Mouse (Mus musculus) megakaryocyte-erythroid progenitor cell, adult 5-6 weeks (primary cell): ENCODE data around the gene Gm15557. TPM values are rescaled to one million over a fixed set of nuclear protein-coding genes. Genes with fewer than 3 reads are reported as not detected.
"Not testable (repeated sequence)": the region's sequence is repeated elsewhere in the genome, so short reads cannot be mapped to it uniquely, and the experiment has no call there.

ENCODE experiments used
- ATAC-seq: replicated peaks from 2 replicates; pipeline ENCODE4 v1.8.0; 2016; ENCODE audit warnings: mild to moderate bottlenecking, inconsistent platforms; ENCODE audit not compliant: severe bottlenecking, poor library complexity, low FRiP score, low TSS enrichment
- total RNA-seq, 2 experiments: library from RNA; stranded (forward) in 1 of 2; stranded (reverse) in 1 of 2; fragments of 200-1000, 215-1000 nt in 1 of 2; fragments of >200 nt in 1 of 2; fragmentation: Nextera tagmentation in 1 of 2; gene quantifications; 2 replicates each; pipeline ENCODE4 v1.2.3; 2014 to 2017

The Gm15557 gene
- total RNA-seq (2014; fragmentation: Nextera tagmentation) (not detected in 2 replicates), total RNA-seq (2017) (not detected in 2 replicates)

GRCm38 (mm10) chr2:155940681-155941080 lies at the start of gene Gm15557:
Gene Gm15557 (plus strand): TSS chr2:155940728.
- ATAC-seq = no peak

- ATAC-seq = no peak
Measured at GRCm38 (mm10) chr2:155894307-155895045, 46.1 kb upstream of the Gm15557 start.

- ATAC-seq = no peak
Measured at GRCm38 (mm10) chr2:155895046-155895735, 45.3 kb upstream of the Gm15557 start.

- ATAC-seq = peak; percentile 67
Measured at GRCm38 (mm10) chr2:155902989-155903631, 37.4 kb upstream of the Gm15557 start.

GRCm38 (mm10) chr2:155903632-155904008 lies 36.9 kb upstream of the Gm15557 start:
- ATAC-seq = no peak

GRCm38 (mm10) chr2:155914684-155915083 lies 25.8 kb upstream of the Gm15557 start:
- ATAC-seq = no peak

GRCm38 (mm10) chr2:155923143-155923542 lies 17.4 kb upstream of the Gm15557 start:
- no peak for ATAC-seq

GRCm38 (mm10) chr2:155925213-155925612 lies 15.3 kb upstream of the Gm15557 start:
- not testable (repeated sequence) for ATAC-seq

- ATAC-seq = no peak
Measured at GRCm38 (mm10) chr2:155928711-155929345, 11.7 kb upstream of the Gm15557 start.

GRCm38 (mm10) chr2:155929531-155930442 lies 10.7 kb upstream of the Gm15557 start, which contains the start of gene Uqcc1:
Gene Uqcc1 (minus strand): TSS chr2:155930310.
- ATAC-seq = peak; percentile 99

- ATAC-seq = no peak
Measured at GRCm38 (mm10) chr2:155939897-155940529, 515 bp upstream of the Gm15557 start.

- no peak for ATAC-seq
Measured at GRCm38 (mm10) chr2:155941697-155942442, 1.3 kb downstream of the Gm15557 start.

- ATAC-seq = no peak
Measured at GRCm38 (mm10) chr2:155943463-155943862, 2.9 kb downstream of the Gm15557 start.

- ATAC-seq = no peak
Measured at GRCm38 (mm10) chr2:155944685-155945084, 4.2 kb downstream of the Gm15557 start.

GRCm38 (mm10) chr2:155945124-155945523 lies 4.6 kb downstream of the Gm15557 start, which contains the start of gene Gdf5:
Gene Gdf5 (minus strand): TSS chr2:155945367.
- ATAC-seq = no peak

GRCm38 (mm10) chr2:155945580-155945979 lies 5.1 kb downstream of the Gm15557 start:
- no peak for ATAC-seq

- ATAC-seq = peak; percentile 61
Measured at GRCm38 (mm10) chr2:155946069-155946468, 5.5 kb downstream of the Gm15557 start.

- ATAC-seq = no peak
Measured at GRCm38 (mm10) chr2:155946499-155946898, 6.0 kb downstream of the Gm15557 start.
